Mouse (Mus musculus) liver, adult 2 months (tissue): ENCODE data around the gene P3h2. TPM values are rescaled to one million over a fixed set of nuclear protein-coding genes. Genes with fewer than 3 reads are reported as not detected.

Experiments used
- DNase-seq: peaks from one replicate; pipeline ENCODE4 v3.0.0-alpha.2; 2011; ENCODE audit warnings: low read depth, low spot score; ENCODE audit errors: extremely low read depth
- H3K27ac ChIP-seq: fragments of 200-500 bp; replicated peaks from 2 replicates; pipeline ENCODE4 v1.5.1; 2012; ENCODE audit warnings: low read depth, mild to moderate bottlenecking, control low read depth, inconsistent platforms, low read length; ENCODE audit not compliant: insufficient read depth
- H3K27me3 ChIP-seq: fragments of 200-500 bp; 2 replicates; pipeline ENCODE4 v1.6.1; 2012; ENCODE audit warnings: mild to moderate bottlenecking, moderate library complexity, low read length, inconsistent platforms; ENCODE audit not compliant: control insufficient read depth, insufficient read depth
- H3K36me3 ChIP-seq: fragments of 200-500 bp; 2 replicates; pipeline ENCODE4 v1.6.1; 2012; ENCODE audit warnings: low read length, inconsistent platforms; ENCODE audit not compliant: control insufficient read depth, insufficient read depth
- H3K4me1 ChIP-seq: fragments of 200-500 bp; 2 replicates; pipeline ENCODE4 v1.6.1; 2011; ENCODE audit warnings: low read length; ENCODE audit not compliant: control insufficient read depth, insufficient read depth
- H3K4me3 ChIP-seq: fragments of 200-500 bp; 2 replicates; pipeline ENCODE4 v1.5.1; 2011; ENCODE audit warnings: low read depth, mild to moderate bottlenecking, control low read depth, low read length, moderate library complexity; ENCODE audit not compliant: insufficient read depth
- H3K79me2 ChIP-seq: fragments of 200-500 bp; 2 replicates; pipeline ENCODE4 v1.6.1; 2012; ENCODE audit warnings: inconsistent platforms, mild to moderate bottlenecking, low read length, moderate library complexity; ENCODE audit not compliant: control insufficient read depth, insufficient read depth
- H3K9ac ChIP-seq: fragments of 200-500 bp; 2 replicates; pipeline ENCODE4 v1.6.1; 2012; ENCODE audit warnings: low read depth, mild to moderate bottlenecking, control low read depth, inconsistent platforms, low read length
- CTCF ChIP-seq: fragments of 200-500 bp; IDR thresholded peaks from 2 replicates; pipeline ENCODE4 v1.5.1; 2011; ENCODE audit warnings: low read depth, low read length, control low read depth
- POLR2A ChIP-seq: fragments of 200-500 bp; IDR thresholded peaks from 2 replicates; pipeline ENCODE4 v1.6.1; 2011; ENCODE audit warnings: low read length, control low read depth; ENCODE audit not compliant: insufficient read depth; ENCODE audit errors: extremely low read depth
- whole genome bisulfite sequencing: fragments of 180-500 bp; shearing (Covaris S2); methylation state at CpG from one replicate; pipeline ENCODE4 v1.1.7; 2018; 5-methylcytosine and 5-hydroxymethylcytosine counted together
- polyA plus RNA-seq: library from polyadenylated mRNA; depleted of rRNA; stranded (reverse); fragments of >200 nt; gene quantifications from 2 replicates; pipeline ENCODE4 v1.2.3, GENCODE M21; 2012
- total RNA-seq: library from RNA; depleted of rRNA; stranded (reverse); fragments of >200 nt; gene quantifications from 2 replicates; pipeline ENCODE4 v1.2.3, GENCODE M21; 2014

P3h2 gene
- total and polyA plus RNA-seq, 2 experiments = 0.28 to 0.55 TPM

DNA sequence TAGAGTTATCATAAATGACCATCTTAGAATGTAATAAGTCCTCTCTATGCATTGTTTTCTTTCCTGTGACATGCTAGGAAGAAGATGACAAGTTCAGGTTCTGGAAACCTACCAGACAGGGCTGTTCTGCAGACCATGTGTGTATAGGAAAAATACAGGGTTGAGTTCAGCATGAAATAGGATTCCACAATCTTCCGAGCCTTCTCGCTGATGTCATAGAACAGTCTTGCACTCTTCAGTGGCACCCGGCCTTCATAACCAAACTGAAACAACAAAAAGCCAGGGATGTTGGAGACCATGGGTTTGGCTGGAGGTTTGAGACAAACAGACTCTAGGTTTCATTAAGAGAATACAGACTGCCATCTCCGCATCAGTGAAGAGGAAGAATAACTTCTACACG, 134.9 kb downstream of the P3h2 start:
- H3K4me3 ChIP-seq = no peak overlapping the region
- no peak overlapping the region for H3K27ac ChIP-seq
- 87% methylated on average over 5 of the region's 5 CpGs for WGBS

DNA sequence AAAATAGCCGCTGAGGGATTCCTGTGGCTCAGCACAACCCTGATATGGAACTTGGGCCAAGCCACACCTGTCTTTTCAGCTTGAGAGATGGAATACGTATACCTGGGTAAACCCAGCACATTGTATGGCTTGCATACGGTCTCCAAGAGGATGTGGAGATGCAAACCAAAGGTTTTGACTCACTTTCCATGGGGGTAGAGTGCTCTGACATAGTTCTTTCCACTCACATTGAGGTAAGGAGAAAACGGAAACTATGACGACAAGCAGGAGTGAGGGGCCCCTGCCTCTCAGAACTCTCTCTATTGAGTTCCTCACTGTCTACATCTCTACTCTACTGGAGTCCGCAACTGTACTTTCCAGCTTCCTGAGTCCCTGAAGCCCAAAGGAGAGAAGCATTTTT, 135.4 kb downstream of the P3h2 start:
- Histone ChIP-seq H3K79me2 (no peaks in the 10 kb centered on the region), H3K27ac (no peak overlapping the region), H3K27me3 (no peaks in the 10 kb centered on the region), H3K4me1 (no peaks in the 10 kb centered on the region), H3K4me3 (no peak overlapping the region), H3K9ac (no peak overlapping the region), H3K36me3 (no peaks in the 10 kb centered on the region)
- TF ChIP-seq POLR2A (no peak), CTCF (no peak)
- no peak for DNase-seq
- 82% methylated on average over 6 of the region's 6 CpGs for WGBS

More for the DNA sequence above, 134.9 kb downstream of the P3h2 start:
- Histone ChIP-seq H3K9ac (no peak overlapping the region), H3K27me3 (no peaks in the 10 kb centered on the region), H3K79me2 (no peaks in the 10 kb centered on the region), H3K4me1 (no peaks in the 10 kb centered on the region), H3K36me3 (no peaks in the 10 kb centered on the region)
- no peak for DNase-seq
- TF ChIP-seq POLR2A (no peak), CTCF (no peak)

DNA sequence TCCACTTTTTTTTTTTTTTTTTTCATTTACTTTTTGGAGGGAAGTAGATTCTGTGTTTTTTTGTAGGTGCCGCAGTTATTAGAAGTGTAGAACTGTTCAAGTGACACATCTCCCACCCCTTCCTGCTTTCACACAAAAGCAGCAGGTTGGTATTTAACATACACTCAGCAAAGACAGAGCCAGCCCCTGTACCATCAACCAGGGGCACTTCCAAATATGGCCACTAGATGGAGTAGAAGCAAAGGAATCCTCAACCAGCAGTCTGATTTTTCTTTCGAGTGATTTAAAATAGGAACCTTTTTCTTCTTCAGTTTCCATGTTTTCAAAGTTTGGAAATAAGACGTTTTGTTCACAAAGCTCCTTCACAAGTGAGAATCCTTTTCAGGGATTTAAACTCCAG, 138.3 kb downstream of the P3h2 start:
- no peak overlapping the region for H3K9ac ChIP-seq
- peak; percentile 26 for DNase-seq
- H3K27ac ChIP-seq = no peak overlapping the region
- H3K36me3 ChIP-seq = no peaks in the 10 kb centered on the region
- no peaks in the 10 kb centered on the region for H3K27me3 ChIP-seq
- no peaks in the 10 kb centered on the region for H3K4me1 ChIP-seq
- TF ChIP-seq POLR2A (no peak), CTCF (peak; percentile 54)
- H3K79me2 ChIP-seq = no peaks in the 10 kb centered on the region
- 20% methylated on average over 3 of the region's 3 CpGs for WGBS
- H3K4me3 ChIP-seq = no peak overlapping the region

DNA sequence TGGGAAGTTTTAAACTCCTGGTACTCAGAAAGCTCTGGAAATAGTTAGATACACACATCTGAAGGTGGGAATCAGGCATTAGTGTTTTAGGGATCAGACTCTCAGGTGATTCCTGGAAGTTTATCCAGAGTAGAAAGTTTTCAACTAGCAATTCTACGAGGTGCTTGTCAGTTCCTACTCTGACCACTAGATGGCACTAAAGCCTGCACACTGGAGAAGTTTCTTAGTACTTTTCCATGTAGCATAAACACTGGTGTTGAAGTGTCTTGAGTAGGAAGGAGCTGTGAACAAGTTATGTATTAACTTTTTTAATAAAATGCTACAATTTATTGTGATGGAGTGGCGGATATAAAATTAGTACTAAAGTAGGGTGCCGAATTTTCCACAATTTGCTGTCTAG, 141.7 kb downstream of the P3h2 start:
- Histone ChIP-seq H3K4me1 (no peaks in the 10 kb centered on the region), H3K4me3 (no peak overlapping the region), H3K27ac (no peak overlapping the region), H3K36me3 (no peaks in the 10 kb centered on the region), H3K27me3 (no peaks in the 10 kb centered on the region), H3K79me2 (no peaks in the 10 kb centered on the region), H3K9ac (no peak overlapping the region)
- TF ChIP-seq POLR2A (no peak), CTCF (peak; percentile 60)
- peak; percentile 43 for DNase-seq
- 26% methylated on average over 3 of the region's 3 CpGs for WGBS

DNA sequence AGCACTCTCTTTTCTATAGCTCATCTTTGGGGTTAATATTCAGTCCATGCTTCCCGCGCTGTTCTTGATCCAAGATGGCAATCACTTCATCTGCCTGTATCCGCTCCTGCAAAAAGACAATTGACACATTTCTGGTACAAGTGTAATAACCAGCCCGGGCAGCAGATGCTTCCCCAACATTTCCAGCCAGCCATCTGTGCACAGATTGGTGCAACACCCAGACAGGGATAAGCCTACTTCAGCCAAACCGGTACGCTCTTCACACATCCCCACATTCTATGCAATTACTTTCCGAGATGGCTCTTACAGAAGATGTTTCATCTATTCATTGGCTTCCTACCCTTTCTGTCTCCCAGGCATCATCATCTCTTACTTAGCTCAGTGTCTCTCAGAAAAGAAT, 145.2 kb downstream of the P3h2 start:
- H3K79me2 ChIP-seq = no peaks in the 10 kb centered on the region
- DNase-seq = no peak
- 93% methylated on average over 7 of the region's 7 CpGs for WGBS
- H3K36me3 ChIP-seq = no peaks in the 10 kb centered on the region
- no peaks in the 10 kb centered on the region for H3K27me3 ChIP-seq
- no peak overlapping the region for H3K4me3 ChIP-seq
- TF ChIP-seq CTCF (no peak), POLR2A (no peak)
- H3K9ac ChIP-seq = no peak overlapping the region
- H3K4me1 ChIP-seq = no peaks in the 10 kb centered on the region
- no peak overlapping the region for H3K27ac ChIP-seq

DNA sequence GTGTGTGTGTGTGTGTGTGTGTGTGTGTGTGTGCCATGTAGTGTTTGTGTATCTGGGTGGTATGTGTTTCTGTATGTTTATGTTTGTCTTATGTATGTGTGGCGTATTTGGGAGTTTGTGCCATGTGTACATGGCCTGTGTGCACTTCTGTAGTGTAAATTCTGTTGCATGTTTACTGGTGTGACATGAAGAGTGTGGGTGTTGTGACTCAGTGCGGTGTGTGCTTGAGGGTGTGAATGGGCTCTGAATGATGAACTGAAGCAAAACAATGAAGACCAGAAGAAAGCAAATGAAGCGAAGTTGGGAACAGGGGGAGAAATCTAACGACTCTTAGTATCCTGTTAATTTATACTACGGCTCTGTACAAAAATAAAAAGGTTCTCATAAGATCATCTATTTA, 145.7 kb downstream of the P3h2 start:
- H3K4me1 ChIP-seq = no peaks in the 10 kb centered on the region
- no peaks in the 10 kb centered on the region for H3K36me3 ChIP-seq
- 89% methylated on average over 5 of the region's 5 CpGs for WGBS
- no peaks in the 10 kb centered on the region for H3K27me3 ChIP-seq
- H3K4me3 ChIP-seq = no peak overlapping the region
- H3K27ac ChIP-seq = no peak overlapping the region
- H3K79me2 ChIP-seq = no peaks in the 10 kb centered on the region
- TF ChIP-seq CTCF = no peak
- TF ChIP-seq POLR2A = no peak
- H3K9ac ChIP-seq = no peak overlapping the region
- no peak for DNase-seq
